Mouse (Mus musculus) bone marrow, adult 2 months (tissue): ENCODE data around the gene Mki67. TPM values are rescaled to one million over a fixed set of nuclear protein-coding genes. Genes with fewer than 3 reads are reported as not detected.
A peak's percentile ranks its signal among the peaks of the same experiment; 100 is the strongest.

Source experiments
- H3K27ac ChIP-seq: fragments of 200-500 bp; 2 replicates; pipeline ENCODE4 v1.5.1; 2012; ENCODE audit warnings: low read depth, mild to moderate bottlenecking, control low read depth, inconsistent platforms, low read length; ENCODE audit not compliant: control insufficient read depth, poor library complexity, insufficient read depth
- H3K4me1 ChIP-seq: fragments of 200-500 bp; 2 replicates; pipeline ENCODE4 v1.6.1; 2011; ENCODE audit warnings: low read length; ENCODE audit not compliant: control insufficient read depth, insufficient read depth
- H3K4me3 ChIP-seq: fragments of 200-500 bp; replicated peaks from 2 replicates; pipeline ENCODE3; 2011; ENCODE audit warnings: mild to moderate bottlenecking, low read depth, low read length, control low read depth; ENCODE audit not compliant: control insufficient read depth
- CTCF ChIP-seq: fragments of 200-500 bp; IDR thresholded peaks from 2 replicates; pipeline ENCODE4 v1.5.1; 2011; ENCODE audit warnings: low read length, control low read depth; ENCODE audit not compliant: control insufficient read depth, insufficient read depth
- POLR2A ChIP-seq: fragments of 200-500 bp; IDR thresholded peaks from 2 replicates; pipeline ENCODE4 v1.6.1; 2011; ENCODE audit warnings: low read depth, mild to moderate bottlenecking, control low read depth, low read length, borderline replicate concordance; ENCODE audit not compliant: control insufficient read depth
- WGBS: fragments of 180-500 bp; shearing (Covaris S2); methylation state at CpG from one replicate; pipeline ENCODE4 v1.1.7; 2018; 5-methylcytosine and 5-hydroxymethylcytosine counted together
- polyA plus RNA-seq: library from polyadenylated mRNA; stranded (reverse); fragments of >200 nt; gene quantifications from 2 replicates; pipeline ENCODE4 v1.2.4, GENCODE M21; 2011; ENCODE audit warnings: low replicate concordance; ENCODE audit not compliant: missing spikeins, insufficient read depth, insufficient read length

Mki67 gene
- polyA plus RNA-seq, 1 experiment, result 249 TPM

DNA sequence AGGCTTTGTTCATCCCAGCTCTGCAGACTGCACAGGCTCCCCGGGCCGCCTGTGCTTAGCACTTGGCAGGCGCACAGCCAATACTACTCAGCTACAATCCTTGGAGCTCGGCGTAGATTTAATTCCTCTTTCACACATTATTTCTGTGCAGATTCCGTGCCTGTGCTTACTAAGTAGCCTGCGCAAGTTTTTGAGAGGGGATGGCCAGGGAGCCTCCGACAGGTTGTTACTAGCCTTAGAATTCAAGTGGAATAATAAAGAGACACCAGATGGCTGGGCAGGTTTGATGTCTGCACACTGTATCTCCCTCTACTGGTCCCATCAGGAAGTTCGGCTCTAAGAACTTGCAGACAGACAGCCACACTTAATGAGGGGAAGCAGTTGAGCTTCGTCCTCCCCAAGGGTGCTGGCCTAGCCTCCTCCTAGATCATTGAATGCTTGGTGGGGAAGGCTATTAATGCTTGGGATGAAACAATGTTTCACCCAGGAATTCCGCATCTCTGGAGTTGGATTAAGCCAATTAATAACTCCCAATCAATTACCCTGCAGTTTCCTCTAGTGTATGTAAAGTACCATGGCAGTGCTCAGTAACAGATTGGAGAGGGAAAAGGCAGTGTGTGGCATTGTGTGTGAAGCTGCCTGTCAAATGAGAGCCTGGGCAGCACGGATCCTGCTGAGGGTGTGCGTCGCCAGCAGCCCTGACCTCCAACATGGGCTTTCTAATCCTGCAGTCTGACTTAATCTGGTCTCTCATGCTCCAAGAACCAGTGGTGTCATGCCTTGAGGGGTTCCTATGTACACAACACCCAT is 74.3 kb downstream of the Mki67 start:
- H3K27ac ChIP-seq, result no peak overlapping the region
- 54% methylated on average over 14 of the region's 14 CpGs for WGBS
- TF ChIP-seq CTCF, result peak; percentile 44
- no peak for TF ChIP-seq POLR2A
- peaks cover 10% of the 10 kb centered on the region; the same call in 1 of the 2 replicates for H3K4me1 ChIP-seq
- H3K4me3 ChIP-seq, result no peak overlapping the region

Other genes with a start within 250 kb of the Mki67 start
- gene Clrn3, start 187.7 kb downstream of the Mki67 start, polyA plus RNA-seq, result not detected in 2 replicates
- 10.8 and 27.7 TPM in 2 replicates for gene Ptpre, start 178.9 kb downstream of the Mki67 start, polyA plus RNA-seq